Mouse (Mus musculus): ENCODE measurements around the gene Mttp. TPM values are rescaled to one million over a fixed set of nuclear protein-coding genes. Genes with fewer than 3 reads are reported as not detected.

Gene Mttp
- polyA plus RNA-seq, 1 experiment from 2014 or later, result 8.4 TPM

GRCm38 (mm10) chr3:138065930-138066329 is 78.8 kb downstream of the Mttp start:
- H3K27ac ChIP-seq, result no peak overlapping the region
- ATAC-seq (ENCODE audit: low FRiP score) (no peak), DNase-seq (ENCODE audit: low spot score) (no peak)
- H3K4me2 ChIP-seq (replicated peaks), result peak overlapping the region; percentile 33
- H3K9me3 ChIP-seq (ENCODE audit: control insufficient read depth, low read length), result no peaks in the 10 kb centered on the region
- no peak overlapping the region for H3K4me3 ChIP-seq (replicated peaks; ENCODE audit: low read length)
- no peak overlapping the region for H3K9ac ChIP-seq
- peaks cover 18% of the 10 kb centered on the region for H3K4me1 ChIP-seq (replicated peaks; ENCODE audit: control insufficient read depth, insufficient read depth, low read length)
- whole genome bisulfite sequencing, result 61% methylated on average over 16 of the region's 16 CpGs
- no peaks in the 10 kb centered on the region for H3K36me3 ChIP-seq (replicated peaks; ENCODE audit: control insufficient read depth, insufficient read depth)
- no peaks in the 10 kb centered on the region for H3K27me3 ChIP-seq (ENCODE audit: control insufficient read depth, insufficient read depth, low read length)

- ATAC-seq (ENCODE audit: low FRiP score) (peak; percentile 24; the same call in 1 of the 2 replicates), DNase-seq (ENCODE audit: low spot score) (no peak)
- no peak within 1 kb of the TSS for H3K4me3 ChIP-seq (replicated peaks; ENCODE audit: low read length)
- peaks cover 18% of the 10 kb centered on the region for H3K4me1 ChIP-seq (replicated peaks; ENCODE audit: control insufficient read depth, insufficient read depth, low read length)
- 67% methylated on average over 33 of the region's 33 CpGs for WGBS
- H3K27ac ChIP-seq, result no peak within 1 kb of the TSS
- no peaks in the 10 kb centered on the region for H3K27me3 ChIP-seq (ENCODE audit: control insufficient read depth, insufficient read depth, low read length)
- no peak within 1 kb of the TSS for H3K9ac ChIP-seq
- no peaks in the 10 kb centered on the region for H3K36me3 ChIP-seq (replicated peaks; ENCODE audit: control insufficient read depth, insufficient read depth)
- no peaks in the 10 kb centered on the region for H3K9me3 ChIP-seq (ENCODE audit: control insufficient read depth, low read length)
- H3K4me2 ChIP-seq (replicated peaks), result no peak within 1 kb of the TSS
These were observed 79.8 kb downstream of the Mttp start, which contains the start of gene 1110002E22Rik for GRCm38 (mm10) chr3:138064732-138065645. 1110002E22Rik (plus strand) TSS chr3:138065052.

- Histone ChIP-seq H3K27ac (no peak overlapping the region), H3K9me3 (ENCODE audit: control insufficient read depth, low read length) (no peaks in the 10 kb centered on the region), H3K4me3 (replicated peaks; ENCODE audit: low read length) (no peak overlapping the region), H3K9ac (no peak overlapping the region), H3K27me3 (ENCODE audit: control insufficient read depth, insufficient read depth, low read length) (no peaks in the 10 kb centered on the region), H3K4me2 (replicated peaks) (no peak overlapping the region), H3K36me3 (replicated peaks; ENCODE audit: control insufficient read depth, insufficient read depth) (no peaks in the 10 kb centered on the region), H3K4me1 (replicated peaks; ENCODE audit: control insufficient read depth, insufficient read depth, low read length) (peaks cover 18% of the 10 kb centered on the region)
- ATAC-seq (ENCODE audit: low FRiP score) (no peak), DNase-seq (ENCODE audit: low spot score) (peak; percentile 46)
- 58% methylated on average over 14 of the region's 14 CpGs for WGBS
These were observed 80.9 kb downstream of the Mttp start for GRCm38 (mm10) chr3:138063731-138064329.

DNA sequence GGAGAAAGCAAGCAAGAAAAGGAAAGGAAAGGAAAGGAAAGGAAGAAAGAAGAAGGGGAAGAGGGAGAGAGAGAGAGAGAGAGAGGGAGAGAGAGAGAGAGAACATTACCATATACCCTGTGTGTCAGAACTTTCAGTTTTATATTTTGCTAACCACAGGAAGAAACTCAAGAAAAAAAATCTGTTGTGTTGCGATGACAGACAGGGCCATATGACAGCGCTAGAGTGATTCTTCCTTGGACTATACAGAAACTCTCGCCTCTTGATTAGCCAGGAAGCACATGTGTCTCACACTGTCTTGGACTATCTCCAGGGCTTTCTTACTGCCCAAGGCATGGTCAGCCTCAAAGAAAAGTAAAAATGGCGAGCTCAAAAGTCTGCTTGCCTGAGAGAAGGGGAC is 82.1 kb downstream of the Mttp start:
- Histone ChIP-seq H3K27me3 (ENCODE audit: control insufficient read depth, insufficient read depth, low read length) (no peaks in the 10 kb centered on the region), H3K9me3 (ENCODE audit: control insufficient read depth, low read length) (no peaks in the 10 kb centered on the region), H3K27ac (no peak overlapping the region), H3K9ac (no peak overlapping the region), H3K4me3 (replicated peaks; ENCODE audit: low read length) (no peak overlapping the region), H3K4me1 (replicated peaks; ENCODE audit: control insufficient read depth, insufficient read depth, low read length) (peaks cover 18% of the 10 kb centered on the region), H3K36me3 (replicated peaks; ENCODE audit: control insufficient read depth, insufficient read depth) (no peaks in the 10 kb centered on the region), H3K4me2 (replicated peaks) (no peak overlapping the region)
- no peak for ATAC-seq (ENCODE audit: low FRiP score)
- 87% methylated on average over 4 of the region's 4 CpGs for WGBS
- DNase-seq (ENCODE audit: low spot score), result no peak

- H3K27ac ChIP-seq, result no peak overlapping the region
- no peak overlapping the region for H3K4me3 ChIP-seq (replicated peaks; ENCODE audit: low read length)
- peaks cover 13% of the 10 kb centered on the region for H3K4me1 ChIP-seq (replicated peaks; ENCODE audit: control insufficient read depth, insufficient read depth, low read length)
- H3K36me3 ChIP-seq (replicated peaks; ENCODE audit: control insufficient read depth, insufficient read depth), result no peaks in the 10 kb centered on the region
- H3K4me2 ChIP-seq (replicated peaks), result no peak overlapping the region
- DNase-seq (ENCODE audit: low spot score) (no peak), ATAC-seq (ENCODE audit: low FRiP score) (no peak)
- no peak overlapping the region for H3K9ac ChIP-seq
- H3K27me3 ChIP-seq (ENCODE audit: control insufficient read depth, insufficient read depth, low read length), result no peaks in the 10 kb centered on the region
- H3K9me3 ChIP-seq (ENCODE audit: control insufficient read depth, low read length), result no peaks in the 10 kb centered on the region
- WGBS, result 89% methylated on average over 9 of the region's 9 CpGs
These were observed 83.4 kb downstream of the Mttp start for GRCm38 (mm10) chr3:138061205-138061911.

- Histone ChIP-seq H3K27me3 (ENCODE audit: control insufficient read depth, insufficient read depth, low read length) (no peaks in the 10 kb centered on the region), H3K4me3 (replicated peaks; ENCODE audit: low read length) (no peak overlapping the region), H3K4me1 (replicated peaks; ENCODE audit: control insufficient read depth, insufficient read depth, low read length) (peaks cover 7% of the 10 kb centered on the region; the same call in 1 of the 2 replicates), H3K36me3 (replicated peaks; ENCODE audit: control insufficient read depth, insufficient read depth) (no peaks in the 10 kb centered on the region), H3K9ac (no peak overlapping the region), H3K27ac (no peak overlapping the region), H3K4me2 (replicated peaks) (no peak overlapping the region), H3K9me3 (ENCODE audit: control insufficient read depth, low read length) (no peaks in the 10 kb centered on the region)
- DNase-seq (ENCODE audit: low spot score), result no peak
- WGBS, result 94% methylated on average over 7 of the region's 7 CpGs
- no peak for ATAC-seq (ENCODE audit: low FRiP score)
These were observed 84.3 kb downstream of the Mttp start for GRCm38 (mm10) chr3:138060429-138060828.

DNA sequence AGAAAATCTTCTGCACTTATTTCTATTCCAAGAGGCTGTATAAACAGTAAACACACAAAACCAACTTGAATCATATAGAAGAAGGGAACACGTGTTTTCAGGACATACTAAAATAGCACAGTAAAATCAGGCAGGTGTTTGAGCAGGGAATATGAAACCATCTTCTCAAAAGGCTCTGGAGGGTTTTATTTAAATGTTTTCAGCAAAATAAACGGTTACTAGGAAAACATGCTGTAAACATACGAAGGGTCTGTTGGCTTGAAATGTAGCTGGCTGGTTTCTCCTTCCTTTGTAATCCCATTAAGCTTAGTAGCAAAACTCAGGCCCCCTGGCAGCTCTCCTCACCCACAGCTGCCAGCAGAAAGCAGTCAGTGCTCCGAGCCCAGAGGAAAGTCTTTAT is 86.5 kb downstream of the Mttp start:
- H3K9me3 ChIP-seq (ENCODE audit: control insufficient read depth, low read length), result no peaks in the 10 kb centered on the region
- WGBS, result 63% methylated on average over 4 of the region's 4 CpGs
- no peak for DNase-seq (ENCODE audit: low spot score)
- no peaks in the 10 kb centered on the region for H3K4me1 ChIP-seq (replicated peaks; ENCODE audit: control insufficient read depth, insufficient read depth, low read length)
- no peak overlapping the region for H3K4me2 ChIP-seq (replicated peaks)
- no peak overlapping the region for H3K27ac ChIP-seq
- no peak overlapping the region for H3K4me3 ChIP-seq (replicated peaks; ENCODE audit: low read length)
- no peak for ATAC-seq (ENCODE audit: low FRiP score)
- no peaks in the 10 kb centered on the region for H3K36me3 ChIP-seq (replicated peaks; ENCODE audit: control insufficient read depth, insufficient read depth)
- no peaks in the 10 kb centered on the region for H3K27me3 ChIP-seq (ENCODE audit: control insufficient read depth, insufficient read depth, low read length)
- no peak overlapping the region for H3K9ac ChIP-seq

DNA sequence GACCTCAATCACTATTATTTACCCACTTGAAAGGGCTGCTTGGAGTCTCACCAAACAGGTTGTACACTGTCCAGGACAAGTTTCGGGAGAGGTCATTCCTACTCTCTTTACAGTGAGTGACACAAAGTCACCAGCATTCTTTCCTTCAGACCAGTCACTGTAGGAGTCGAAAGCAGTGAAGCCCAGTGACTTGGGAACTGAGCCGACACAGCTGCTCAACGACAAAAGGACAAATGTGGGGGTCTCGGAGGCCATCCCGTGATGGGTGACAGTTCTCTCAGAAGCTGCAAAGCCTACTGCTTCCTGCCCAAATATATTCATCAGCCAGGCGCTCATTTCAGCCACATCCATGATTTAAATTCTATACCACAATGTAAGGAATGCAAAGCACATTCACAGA is 87.8 kb downstream of the Mttp start:
- H3K9me3 ChIP-seq (ENCODE audit: control insufficient read depth, low read length), result no peaks in the 10 kb centered on the region
- no peaks in the 10 kb centered on the region for H3K27me3 ChIP-seq (ENCODE audit: control insufficient read depth, insufficient read depth, low read length)
- WGBS, result 50% methylated on average over 7 of the region's 7 CpGs
- DNase-seq (ENCODE audit: low spot score) (no peak), ATAC-seq (ENCODE audit: low FRiP score) (peak; percentile 55; the same call in 1 of the 2 replicates)
- H3K36me3 ChIP-seq (replicated peaks; ENCODE audit: control insufficient read depth, insufficient read depth), result no peaks in the 10 kb centered on the region
- H3K4me3 ChIP-seq (replicated peaks; ENCODE audit: low read length), result no peak overlapping the region
- no peak overlapping the region for H3K4me2 ChIP-seq (replicated peaks)
- no peak overlapping the region for H3K9ac ChIP-seq
- no peak overlapping the region for H3K27ac ChIP-seq
- H3K4me1 ChIP-seq (replicated peaks; ENCODE audit: control insufficient read depth, insufficient read depth, low read length), result no peaks in the 10 kb centered on the region

DNA sequence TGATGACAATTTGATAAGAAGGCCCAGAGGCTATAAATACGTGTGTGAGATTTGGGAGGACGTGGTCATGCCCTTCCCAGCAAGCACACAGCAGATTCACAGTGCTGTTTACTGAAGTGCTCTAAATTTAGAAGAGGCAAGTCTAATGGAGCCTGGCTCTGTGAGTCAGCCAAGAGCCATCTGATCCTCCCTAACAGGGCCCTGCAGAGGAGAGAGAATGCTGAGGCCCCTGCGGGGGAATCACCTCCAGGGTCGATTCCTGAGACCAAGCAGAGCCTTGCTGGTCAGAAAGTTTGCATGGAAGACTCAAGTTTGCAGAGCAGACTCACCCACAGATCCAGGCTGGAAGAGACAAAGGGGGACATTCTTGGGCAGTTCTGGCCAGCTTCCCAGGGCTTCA is 90.8 kb downstream of the Mttp start:
- 51% methylated on average over 4 of the region's 4 CpGs for WGBS
- no peak overlapping the region for H3K27ac ChIP-seq
- ATAC-seq (ENCODE audit: low FRiP score), result no peak
- H3K4me2 ChIP-seq (replicated peaks), result no peak overlapping the region
- H3K4me1 ChIP-seq (replicated peaks; ENCODE audit: control insufficient read depth, insufficient read depth, low read length), result no peaks in the 10 kb centered on the region
- no peaks in the 10 kb centered on the region for H3K9me3 ChIP-seq (ENCODE audit: control insufficient read depth, low read length)
- no peak overlapping the region for H3K4me3 ChIP-seq (replicated peaks; ENCODE audit: low read length)
- H3K27me3 ChIP-seq (ENCODE audit: control insufficient read depth, insufficient read depth, low read length), result no peaks in the 10 kb centered on the region
- H3K36me3 ChIP-seq (replicated peaks; ENCODE audit: control insufficient read depth, insufficient read depth), result no peaks in the 10 kb centered on the region
- H3K9ac ChIP-seq, result no peak overlapping the region
- DNase-seq (ENCODE audit: low spot score), result no peak
